Mouse (Mus musculus) G1E (cell line): ENCODE data around the gene Lix1.

Experiments
- CTCF ChIP-seq: IDR thresholded peaks from 2 replicates; pipeline ENCODE4 v1.5.1; 2012; ENCODE audit warnings: low read depth, low read length, inconsistent platforms, mixed read lengths
- GATA1 ChIP-seq: IDR thresholded peaks from 2 replicates; pipeline ENCODE4 v1.6.1; 2012; ENCODE audit warnings: borderline replicate concordance, low read length, inconsistent platforms, mixed read lengths
- GATA2 ChIP-seq: IDR thresholded peaks from 2 replicates; pipeline ENCODE4 v1.6.1; 2012; ENCODE audit warnings: low read depth, low read length, inconsistent platforms, borderline replicate concordance
- POLR2AphosphoS5 ChIP-seq: IDR thresholded peaks from 2 replicates; pipeline ENCODE4 v1.6.1; 2012; ENCODE audit warnings: low read depth, low read length, inconsistent platforms; ENCODE audit not compliant: insufficient replicate concordance
- TAL1 ChIP-seq: conservative IDR thresholded peaks from 2 replicates; pipeline ENCODE4 v1.6.1; 2012; ENCODE audit warnings: low read depth, low read length, inconsistent platforms, mixed read lengths

- TF ChIP-seq POLR2AphosphoS5 (no peak), CTCF (peak; percentile 46), GATA1 (no peak), TAL1 (no peak), GATA2 (no peak)
These were observed 8.1 kb upstream of the Lix1 start for GRCm38 (mm10) chr17:17394336-17394735.
